Mouse (Mus musculus): ENCODE measurements at regions not wholly inside any gene's neighbourhood (a gene's known extent, or its start where the extent isn't known, plus 50 kb on each side); places are given as distances from the start of the nearest gene placed in this dataset.
A peak's percentile ranks its signal among the peaks of the same experiment; 100 is the strongest.

GRCm38 (mm10) chr15:27132761-27133160 lies 237.4 kb upstream of the Fbxl7 start:
- no peak for DNase-seq (ENCODE audit: low spot score in 2 of 2)

DNA sequence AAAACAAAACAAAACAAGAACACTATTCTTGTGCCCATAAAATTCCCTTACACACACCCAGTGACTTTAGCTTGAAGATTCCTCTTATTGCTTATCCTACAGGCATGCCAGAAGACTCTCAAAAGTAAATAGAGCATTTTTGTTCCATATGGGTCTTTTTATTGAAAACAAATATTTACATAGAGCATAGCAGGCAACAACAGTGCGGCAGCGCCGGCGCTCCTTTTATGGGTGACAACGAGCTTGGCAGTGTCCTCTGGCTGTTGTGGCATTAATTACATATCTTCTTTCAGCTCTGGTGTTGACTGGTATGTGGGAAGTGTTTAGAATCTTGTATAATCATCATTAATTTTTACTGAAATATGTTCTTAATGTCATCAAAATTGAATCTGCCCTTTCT lies 242.2 kb upstream of the Fbxl7 start:
- DNase-seq (ENCODE audit: low spot score in 2 of 2), result peak in 1 of 2 experiments; percentile 20

DNA sequence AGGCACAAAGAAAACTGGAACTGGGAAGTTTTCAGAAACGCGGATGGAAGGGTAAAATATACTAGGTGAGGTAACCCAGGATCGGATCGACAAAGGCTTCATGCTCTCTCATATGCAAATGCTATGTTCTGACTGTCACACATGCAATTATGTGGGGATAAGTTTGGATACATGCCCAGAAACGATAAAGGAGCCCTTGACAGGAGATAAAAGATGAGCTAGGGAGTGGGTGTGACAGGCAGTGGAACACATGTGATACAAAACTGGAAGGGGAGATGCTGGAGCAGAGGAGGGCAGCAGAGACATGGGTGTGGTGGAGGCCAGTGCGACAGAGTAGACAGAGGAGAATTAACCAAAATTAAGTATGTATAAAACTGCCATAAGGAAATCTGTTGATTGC lies 250.5 kb upstream of the Fbxl7 start:
- DNase-seq (ENCODE audit: low spot score in 2 of 2), result no peak

- no peak for DNase-seq (ENCODE audit: low spot score in 2 of 2)
These were observed 265.6 kb upstream of the Fbxl7 start for GRCm38 (mm10) chr15:27160986-27161385.

DNA sequence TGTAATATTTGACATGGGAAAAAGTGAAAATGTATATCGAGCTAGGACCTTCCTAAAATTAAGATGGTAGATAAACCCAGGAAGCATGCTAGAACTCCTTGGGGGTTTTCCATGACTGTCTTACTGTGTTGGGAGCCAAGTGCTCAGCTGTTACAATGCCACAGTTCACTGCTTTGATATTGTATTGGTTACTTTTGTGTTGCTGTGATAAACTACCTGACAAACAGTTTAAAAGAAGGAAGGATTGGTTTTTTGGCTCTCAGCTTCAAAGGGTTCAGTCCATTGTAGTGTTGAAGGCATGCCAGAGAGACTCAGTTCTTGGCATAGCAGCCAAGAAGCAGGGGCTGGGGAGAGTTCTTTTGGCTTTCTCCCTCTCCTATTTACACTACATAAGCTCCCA lies 272.1 kb upstream of the Fbxl7 start:
- no peak for DNase-seq (ENCODE audit: low spot score in 2 of 2)

DNA sequence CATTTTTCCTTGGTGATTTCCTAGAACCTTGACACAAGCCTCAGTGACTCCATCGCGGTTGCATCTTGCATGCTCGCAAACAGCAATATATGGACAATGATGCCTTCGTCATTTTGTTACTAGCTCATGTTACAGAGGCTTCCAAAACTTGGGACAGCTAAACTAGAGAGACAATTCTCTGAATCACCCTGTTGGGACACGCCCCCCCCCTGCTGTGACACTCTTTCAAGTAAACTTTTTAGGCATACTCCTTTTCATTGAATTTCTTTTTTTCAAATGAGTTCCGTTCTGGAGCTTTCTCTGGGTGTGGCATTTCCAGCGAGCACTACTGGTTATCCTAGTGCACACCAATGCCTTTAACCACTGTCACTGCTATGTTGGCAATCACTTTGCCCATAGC lies 274.5 kb upstream of the Fbxl7 start:
- DNase-seq (ENCODE audit: low spot score in 2 of 2), result no peak

GRCm38 (mm10) chr15:27173506-27173905 lies 278.1 kb upstream of the Fbxl7 start:
- no peak for DNase-seq (ENCODE audit: low spot score in 2 of 2)

DNA sequence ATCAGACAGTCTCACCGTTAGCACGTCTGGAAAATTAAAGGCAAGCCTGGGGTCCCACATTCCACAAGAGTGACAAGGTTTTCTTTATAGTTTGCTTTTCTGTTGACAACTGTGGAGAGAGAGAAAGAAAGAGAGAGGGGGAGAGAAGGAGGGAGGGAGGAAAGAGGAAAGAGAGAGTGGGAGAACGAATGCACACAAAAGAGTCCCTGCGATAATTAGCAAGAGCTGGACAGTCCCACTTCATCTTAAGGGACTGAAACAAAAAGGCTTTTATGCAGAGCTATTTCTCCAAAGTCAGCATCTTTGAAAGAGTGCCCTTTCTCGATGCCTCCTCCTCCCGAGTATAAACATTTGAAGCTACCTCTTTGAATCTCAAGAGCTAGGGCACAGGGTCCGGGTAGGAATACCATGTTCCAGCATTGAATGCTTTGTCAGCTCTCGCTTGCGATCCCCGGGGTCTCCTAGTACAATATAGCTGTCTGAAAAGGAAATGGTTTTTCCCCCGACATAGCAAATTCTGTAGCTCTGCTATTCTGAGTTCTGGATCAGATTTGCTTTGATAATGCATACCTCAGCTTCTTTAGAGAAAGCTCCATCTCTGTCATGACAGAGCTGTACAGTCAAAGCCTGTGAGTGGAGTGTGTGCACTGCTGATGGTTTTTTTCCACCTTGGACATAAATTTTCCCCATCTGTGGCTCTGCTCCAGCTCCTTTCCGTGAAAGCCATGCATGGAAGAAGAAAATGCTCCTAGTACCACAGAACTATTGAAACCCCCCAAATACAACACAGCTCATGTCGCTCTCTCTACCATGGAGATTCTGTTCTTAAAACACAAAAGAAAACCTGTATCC lies 282.9 kb upstream of the Fbxl7 start:
- no peak for DNase-seq (ENCODE audit: low spot score in 2 of 2)

DNA sequence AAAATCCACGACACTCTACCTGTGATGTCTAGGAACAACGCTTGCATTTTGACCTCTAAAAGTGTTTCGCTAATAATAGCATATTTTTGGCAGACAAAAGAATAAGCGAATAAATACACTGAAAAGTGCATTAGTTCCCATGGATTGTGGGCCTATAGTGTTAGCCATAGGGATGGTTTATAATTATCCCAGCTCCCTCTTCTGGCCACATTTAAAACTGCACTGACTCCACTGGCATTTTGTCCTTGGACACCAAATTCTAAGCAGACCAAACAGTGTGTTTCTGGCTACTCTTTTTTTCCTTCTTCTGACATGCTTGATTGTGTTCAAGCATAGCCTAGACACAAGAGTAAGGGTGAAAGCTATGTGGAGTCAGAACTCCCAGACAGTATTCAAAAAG lies 276.8 kb upstream of the Ank start:
- DNase-seq (ENCODE audit: low spot score in 2 of 2), result peak; percentile 59 to 73

- no peak for DNase-seq (ENCODE audit: low spot score in 2 of 2)
These were observed 265.0 kb upstream of the Ank start for GRCm38 (mm10) chr15:27201513-27201912.

DNA sequence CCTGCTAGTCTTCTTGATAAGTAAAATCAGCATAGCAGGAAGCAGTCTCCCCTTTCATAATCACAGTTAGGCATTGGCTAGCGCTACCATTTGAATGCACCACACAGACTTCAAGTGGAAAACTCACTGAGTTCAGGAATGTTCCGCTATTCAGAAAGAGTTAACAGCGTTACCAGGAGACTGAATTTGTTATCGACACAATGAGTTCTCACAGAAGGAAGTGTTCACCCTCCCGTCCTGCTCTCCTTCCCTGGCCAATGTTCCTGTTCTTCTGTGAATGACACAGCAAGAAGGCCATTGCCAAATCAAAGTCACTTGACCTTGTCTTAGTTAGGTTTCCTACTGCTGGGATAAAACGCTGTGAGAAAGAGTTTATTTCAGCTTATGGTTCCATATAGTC lies 261.6 kb upstream of the Ank start:
- DNase-seq (ENCODE audit: low spot score in 2 of 2), result no peak

DNA sequence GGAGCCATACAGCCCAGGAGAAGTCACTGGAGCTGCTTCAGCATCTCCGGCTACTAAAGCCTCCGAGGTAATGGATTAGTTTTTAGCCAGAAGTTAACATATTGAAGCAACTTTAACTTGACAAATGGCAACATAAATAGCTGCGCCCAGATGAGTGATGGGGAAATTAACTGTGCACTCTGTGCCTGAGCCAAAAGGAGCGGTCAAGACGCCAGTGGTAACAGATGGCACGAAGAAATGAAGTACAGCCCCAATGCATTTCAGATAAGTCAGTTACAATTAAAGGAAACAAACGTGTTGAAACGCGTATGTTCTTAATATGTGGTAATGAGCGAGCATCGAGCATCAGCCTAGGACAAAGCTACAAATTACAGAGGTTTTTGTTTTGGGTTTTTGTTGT lies 259.0 kb upstream of the Ank start:
- DNase-seq (ENCODE audit: low spot score in 2 of 2), result no peak

GRCm38 (mm10) chr15:27216387-27216786 lies 250.1 kb upstream of the Ank start:
- no peak for DNase-seq (ENCODE audit: low spot score in 2 of 2)

- DNase-seq (ENCODE audit: low spot score in 2 of 2), result no peak
These were observed 247.2 kb upstream of the Ank start for GRCm38 (mm10) chr15:27219126-27219738.

- no peak for DNase-seq (ENCODE audit: low spot score in 2 of 2)
These were observed 242.6 kb upstream of the Ank start for GRCm38 (mm10) chr15:27223610-27224511.

GRCm38 (mm10) chr15:27224512-27224850 lies 242.0 kb upstream of the Ank start:
- no peak for DNase-seq (ENCODE audit: low spot score in 2 of 2)

DNA sequence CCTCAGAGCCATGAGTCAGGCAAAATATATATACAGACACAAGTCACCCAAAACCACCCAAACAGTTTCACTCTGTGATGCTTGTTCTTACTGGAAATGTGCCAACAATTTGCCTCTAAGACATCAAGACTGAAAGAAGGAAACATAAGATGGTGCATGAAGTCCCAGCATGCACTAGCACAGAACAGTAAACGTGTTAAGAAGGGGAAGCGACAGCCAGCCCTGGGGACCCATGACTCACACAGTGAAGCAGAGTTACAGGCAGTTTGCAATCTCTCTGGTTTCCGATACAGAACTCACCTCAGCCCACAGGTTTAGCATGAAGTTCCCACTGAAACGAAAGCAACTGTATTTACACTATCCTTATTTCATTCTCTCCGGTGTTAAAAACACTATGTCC lies 233.7 kb upstream of the Ank start:
- DNase-seq (ENCODE audit: low spot score in 2 of 2), result no peak

- DNase-seq (ENCODE audit: low spot score in 2 of 2), result peak; percentile 56 to 76
These were observed 231.7 kb upstream of the Ank start for GRCm38 (mm10) chr15:27234770-27235169.

DNA sequence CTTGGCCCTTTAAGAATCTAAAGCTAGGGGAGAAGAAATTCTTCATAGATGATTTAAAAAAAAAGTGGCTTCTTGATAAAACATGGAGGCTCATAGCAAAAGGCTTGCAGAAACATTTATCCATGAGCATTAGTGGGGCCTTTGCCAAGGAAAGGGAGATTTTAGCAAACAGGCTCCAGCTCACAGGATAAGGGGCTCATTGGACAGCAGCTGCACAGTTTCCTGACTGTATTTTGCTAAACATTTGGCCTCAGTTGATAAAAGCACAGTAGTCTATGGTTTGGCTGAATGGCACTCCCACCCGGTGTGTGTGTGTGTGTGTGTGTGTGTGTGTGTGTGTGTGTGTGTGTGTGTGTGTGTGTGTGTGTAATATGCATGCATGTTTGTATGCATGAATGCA lies 228.2 kb upstream of the Ank start:
- no peak for DNase-seq (ENCODE audit: low spot score in 2 of 2)

DNA sequence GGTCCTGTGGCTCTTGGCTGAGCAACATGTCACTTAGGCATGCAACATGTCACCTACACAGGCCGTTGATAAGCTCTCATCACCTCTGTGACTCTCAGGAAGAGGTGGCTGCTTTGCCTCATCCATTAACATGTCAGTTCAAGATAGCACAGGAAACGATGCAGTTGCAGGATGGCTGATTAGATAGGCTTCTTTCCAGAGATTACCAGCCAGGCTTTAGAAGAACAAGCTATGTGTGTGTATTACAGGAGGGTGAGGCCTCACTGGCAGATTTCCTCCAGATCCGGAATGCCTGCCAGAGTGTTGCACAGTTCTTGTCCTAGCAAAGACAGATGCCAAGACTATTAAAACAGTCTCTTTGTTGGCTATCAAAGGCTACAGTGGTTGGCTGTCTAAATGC lies 220.2 kb upstream of the Ank start:
- peak; percentile 29 to 45 for DNase-seq (ENCODE audit: low spot score in 2 of 2)

- no peak for DNase-seq (ENCODE audit: low spot score in 2 of 2)
These were observed 207.3 kb upstream of the Ank start for GRCm38 (mm10) chr15:27258984-27259853.

DNA sequence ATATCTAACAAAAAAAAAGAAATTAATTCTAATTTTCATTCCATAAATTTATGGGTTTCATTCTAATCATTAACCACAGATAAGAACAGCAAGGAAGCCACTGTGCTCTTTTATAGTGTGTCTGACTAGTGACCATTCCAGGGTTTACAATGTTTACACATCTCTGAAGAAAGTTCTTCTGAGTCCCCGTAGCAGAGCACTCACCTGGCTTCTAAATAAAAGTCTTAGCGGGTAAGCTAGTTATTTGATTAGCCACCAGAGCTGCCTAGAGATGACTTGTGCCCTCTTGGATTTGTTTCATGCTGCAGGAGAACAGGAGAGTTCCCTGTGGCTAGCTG lies 206.7 kb upstream of the Ank start:
- DNase-seq (ENCODE audit: low spot score in 2 of 2), result no peak
